Mouse (Mus musculus): ENCODE results near the gene Cisd1. TPM values are rescaled to one million over a fixed set of nuclear protein-coding genes. Genes with fewer than 3 reads are reported as not detected.

Gene Cisd1
- total RNA-seq, 2 experiments from 2014 or later: 226 to 261 TPM

GRCm38 (mm10) chr10:71368128-71368940, 23.6 kb upstream of the Cisd1 start:
- no peak overlapping the region for H3K27ac ChIP-seq
- TF ChIP-seq CTCF (IDR thresholded peaks at IDR 0.05): no peak
- DNase-seq: no peak
- intact Hi-C loops (cut with DNase I): no loop called here
- no peak overlapping the region for H3K4me3 ChIP-seq

- intact Hi-C loops (cut with DNase I): no loop called here
- no peak for TF ChIP-seq CTCF (IDR thresholded peaks at IDR 0.05)
Measured at GRCm38 (mm10) chr10:71363858-71364257, 19.1 kb upstream of the Cisd1 start.

GRCm38 (mm10) chr10:71363440-71363839, 18.7 kb upstream of the Cisd1 start:
- H3K4me3 ChIP-seq: no peak overlapping the region
- no peak for DNase-seq
- no peak for TF ChIP-seq CTCF (IDR thresholded peaks at IDR 0.05)
- H3K27ac ChIP-seq: no peak overlapping the region
- intact Hi-C loops (cut with DNase I): no loop called here

More at GRCm38 (mm10) chr10:71363858-71364257, 19.1 kb upstream of the Cisd1 start:
- Histone ChIP-seq H3K4me3 (no peak overlapping the region), H3K27ac (no peak overlapping the region)
- no peak for DNase-seq

GRCm38 (mm10) chr10:71361836-71362562, 17.2 kb upstream of the Cisd1 start:
- intact Hi-C loops (cut with DNase I): no loop called here
- no peak for TF ChIP-seq CTCF (IDR thresholded peaks at IDR 0.05)
- Histone ChIP-seq H3K4me3 (peak overlapping the region; percentile 52), H3K27ac (peak overlapping the region; percentile 24)
- DNase-seq: no peak

- intact Hi-C loops (cut with DNase I): no loop called here
- TF ChIP-seq CTCF (IDR thresholded peaks at IDR 0.05): no peak
- no peak for DNase-seq
- Histone ChIP-seq H3K4me3 (no peak overlapping the region), H3K27ac (no peak overlapping the region)
Measured at GRCm38 (mm10) chr10:71361044-71361443, 16.3 kb upstream of the Cisd1 start.

- no peak for DNase-seq
- no peak for TF ChIP-seq CTCF (IDR thresholded peaks at IDR 0.05)
- no peak overlapping the region for H3K27ac ChIP-seq
- intact Hi-C loops (cut with DNase I): no loop called here
- no peak overlapping the region for H3K4me3 ChIP-seq
Measured at GRCm38 (mm10) chr10:71354947-71355346, 10.2 kb upstream of the Cisd1 start.

- no peak for TF ChIP-seq CTCF (IDR thresholded peaks at IDR 0.05)
- Histone ChIP-seq H3K27ac (no peak overlapping the region), H3K4me3 (no peak overlapping the region)
- intact Hi-C loops (cut with DNase I): no loop called here
- DNase-seq: no peak
Measured at GRCm38 (mm10) chr10:71353850-71354249, 9.1 kb upstream of the Cisd1 start.

- no peak overlapping the region for H3K27ac ChIP-seq
Measured at GRCm38 (mm10) chr10:71351301-71351700, 6.5 kb upstream of the Cisd1 start.

GRCm38 (mm10) chr10:71349290-71349689, 4.5 kb upstream of the Cisd1 start:
- TF ChIP-seq CTCF (IDR thresholded peaks at IDR 0.05): no peak
- intact Hi-C loops (cut with DNase I): loop anchor here (5.0 kb wide), 1 partner anchor 112 kb away; the partner anchor contains the start of gene Tfam
- DNase-seq: no peak
- peak overlapping the region; percentile 99 for H3K4me3 ChIP-seq
- H3K27ac ChIP-seq: peak overlapping the region; percentile 93; the same call in 1 of the 2 replicates

More at GRCm38 (mm10) chr10:71351301-71351700, 6.5 kb upstream of the Cisd1 start:
- TF ChIP-seq CTCF (IDR thresholded peaks at IDR 0.05): no peak
- DNase-seq: no peak
- no peak overlapping the region for H3K4me3 ChIP-seq
- intact Hi-C loops (cut with DNase I): no loop called here

GRCm38 (mm10) chr10:71348637-71349280, 4.0 kb upstream of the Cisd1 start:
- TF ChIP-seq CTCF (IDR thresholded peaks at IDR 0.05): no peak
- no peak for DNase-seq
- Histone ChIP-seq H3K27ac (peak overlapping the region; percentile 93), H3K4me3 (peak overlapping the region; percentile 99)
- intact Hi-C loops (cut with DNase I): loop anchor here (5.0 kb wide), 1 partner anchor 111 kb away; the partner anchor contains the start of gene Tfam

- intact Hi-C loops (cut with DNase I): loop anchor here (5.0 kb wide), 1 partner anchor 111 kb away; the partner anchor contains the start of gene Tfam
- 0 out of 2 replicates have a peak, but pooled peaks have one; percentile 1 for TF ChIP-seq CTCF (IDR thresholded peaks at IDR 0.05)
- Histone ChIP-seq H3K4me3 (peak overlapping the region; percentile 99), H3K27ac (peak overlapping the region; percentile 93)
- DNase-seq: peak; percentile 63
Measured at GRCm38 (mm10) chr10:71347964-71348636, 3.3 kb upstream of the Cisd1 start.

GRCm38 (mm10) chr10:71347509-71347949, 2.8 kb upstream of the Cisd1 start, which contains the start of gene Ipmk:
Gene Ipmk (plus strand): TSS chr10:71347763.
- H3K27ac ChIP-seq: peak within 1 kb of the TSS; percentile 93
- peak; percentile 100 for DNase-seq
- intact Hi-C loops (cut with DNase I): loop anchor here (5.0 kb wide), 1 partner anchor 110 kb away; the partner anchor contains the start of gene Tfam
- peak within 1 kb of the TSS; percentile 99 for H3K4me3 ChIP-seq
- TF ChIP-seq CTCF (IDR thresholded peaks at IDR 0.05): no peak
